Mouse (Mus musculus) ZHBTc4 (cell line): ENCODE results near the gene Alyref.
A peak's percentile ranks its signal among the peaks of the same experiment; 100 is the strongest.
"Not testable (repeated sequence)": the region's sequence is repeated elsewhere in the genome, so short reads cannot be mapped to it uniquely, and the experiment has no call there.

ENCODE experiments used
- DNase-seq: peaks from one replicate; pipeline ENCODE4 v3.0.0-alpha.2; 2011; ENCODE audit warnings: low read depth, low spot score

Gene Alyref

GRCm38 (mm10) chr11:120603545-120603944 lies 5.4 kb upstream of the Alyref start:
- DNase-seq = no peak

GRCm38 (mm10) chr11:120600716-120601115 lies 2.6 kb upstream of the Alyref start:
- DNase-seq = no peak

- DNase-seq = no peak
Measured at GRCm38 (mm10) chr11:120598990-120599549, 905 bp upstream of the Alyref start.

- peak; percentile 54 for DNase-seq
Measured at GRCm38 (mm10) chr11:120597240-120598235, 627 bp downstream of the Alyref start.

GRCm38 (mm10) chr11:120588531-120588930 lies 9.6 kb downstream of the Alyref start:
- DNase-seq = no peak

- peak; percentile 39 for DNase-seq
Measured at GRCm38 (mm10) chr11:120583937-120584336, 14.2 kb downstream of the Alyref start.

- DNase-seq = not testable (repeated sequence)
Measured at GRCm38 (mm10) chr11:120582982-120583293, 15.2 kb downstream of the Alyref start.

- DNase-seq = peak; percentile 57
Measured at GRCm38 (mm10) chr11:120582268-120582981, 15.7 kb downstream of the Alyref start.

- peak; percentile 90 for DNase-seq
Measured at GRCm38 (mm10) chr11:120581490-120582267, 16.5 kb downstream of the Alyref start, which contains the start of gene Arhgdia. Gene Arhgdia (minus strand): TSS chr11:120581624.

GRCm38 (mm10) chr11:120580871-120581331 lies 17.3 kb downstream of the Alyref start:
- peak; percentile 61 for DNase-seq

- peak; percentile 29 for DNase-seq
Measured at GRCm38 (mm10) chr11:120580190-120580589, 18.0 kb downstream of the Alyref start.

- peak; percentile 87 for DNase-seq
Measured at GRCm38 (mm10) chr11:120579316-120580107, 18.7 kb downstream of the Alyref start.

GRCm38 (mm10) chr11:120578694-120579243 lies 19.4 kb downstream of the Alyref start:
- DNase-seq = no peak

GRCm38 (mm10) chr11:120578024-120578693 lies 20.0 kb downstream of the Alyref start:
- DNase-seq = no peak

GRCm38 (mm10) chr11:120577211-120578023 lies 20.7 kb downstream of the Alyref start:
- peak; percentile 60 for DNase-seq

- no peak for DNase-seq
Measured at GRCm38 (mm10) chr11:120576365-120576981, 21.7 kb downstream of the Alyref start.

GRCm38 (mm10) chr11:120575940-120576339 lies 22.2 kb downstream of the Alyref start:
- DNase-seq = no peak

GRCm38 (mm10) chr11:120575046-120575445 lies 23.1 kb downstream of the Alyref start:
- DNase-seq = no peak
